In genomic region chr6:127324984-127325383, GRCm38 (mm10) we compare ENCODE assay signal across 9 mouse cellular contexts.
DNase-seq lines count a peak whose midpoint lies in the region; ATAC-seq and TF ChIP-seq lines count a peak whose summit lies in the region.
"Had no signal": no experiment of that assay in that cellular context is flagged by ENCODE, and none has a peak within 500 bp of the region (broad histone marks: within the 10 kb centered on the region; RNA-seq: fewer than 3 reads in every experiment).

No protein-coding gene starts in this region.

- H3K4me2 ChIP-seq in heart, postnatal 0 days (ENCODE audit: low read depth, low read length), result no peak overlapping the region
- H3K4me2 ChIP-seq in midbrain, embryonic 14.5 days (ENCODE audit: low read length), result no peak overlapping the region
- H3K4me2 ChIP-seq: limb, embryonic 12.5 days had no signal

- intact Hi-C loops in left cerebral cortex, postnatal 10 days (cut with DNase I), result loop anchor here (1.0 to 10.0 kb wide), 2 partner anchors 121 to 170 kb away; partner anchors contain the start of genes Ccnd2 and Parp11

- WGBS in heart, postnatal 0 days, result 26% methylated on average over 5 of the region's 5 CpGs
- WGBS in midbrain, embryonic 14.5 days, result 46% methylated on average over 5 of the region's 5 CpGs

- no peaks in the 10 kb centered on the region for H3K27me3 ChIP-seq in heart, postnatal 0 days (ENCODE audit: control insufficient read depth, insufficient read depth, low read length)
- H3K27me3 ChIP-seq in midbrain, embryonic 14.5 days (ENCODE audit: control insufficient read depth, insufficient read depth, low read length), result no peaks in the 10 kb centered on the region
- H3K27me3 ChIP-seq: limb, embryonic 12.5 days had no signal

- DNase-seq in adrenal gland, adult 18-20 months (ENCODE audit: low spot score in 2 of 2), result peak; percentile 57 to 59
- no peak for DNase-seq in adrenal gland, adult 8-10 months
- peak; percentile 69 for DNase-seq in urinary bladder, postnatal 14 days (ENCODE audit: low spot score)
- no peak for DNase-seq in urinary bladder, postnatal 4 days (ENCODE audit: low spot score in 2 of 2)
- no peak for DNase-seq in heart, postnatal 0 days (ENCODE audit: low spot score)
- peak; percentile 44 to 50 for DNase-seq in left cerebral cortex, postnatal 10 days (ENCODE audit: extremely low spot score in 1 of 2, low spot score in 2 of 2)
- peak; percentile 89 for DNase-seq in midbrain, embryonic 14.5 days

- H3K36me3 ChIP-seq in heart, postnatal 0 days (replicated peaks; ENCODE audit: control insufficient read depth, insufficient read depth, low read length), result no peaks in the 10 kb centered on the region
- H3K36me3 ChIP-seq in midbrain, embryonic 14.5 days (ENCODE audit: control insufficient read depth, insufficient read depth, low read length), result no peaks in the 10 kb centered on the region
- H3K36me3 ChIP-seq: limb, embryonic 12.5 days had no signal

- H3K27ac ChIP-seq in heart, postnatal 0 days (ENCODE audit: low read depth), result no peak overlapping the region
- no peak overlapping the region for H3K27ac ChIP-seq in midbrain, embryonic 14.5 days (replicated peaks; ENCODE audit: low read depth, low read length)
- H3K27ac ChIP-seq: limb, embryonic 12.5 days had no signal

- H3K4me1 ChIP-seq in heart, postnatal 0 days (ENCODE audit: control insufficient read depth, insufficient read depth), result peaks cover 10% of the 10 kb centered on the region
- H3K4me1 ChIP-seq in midbrain, embryonic 14.5 days (ENCODE audit: control insufficient read depth, insufficient read depth, low read length), result peaks cover 13% of the 10 kb centered on the region

- TF ChIP-seq CTCF in heart, postnatal 0 days (IDR thresholded peaks at IDR 0.05; ENCODE audit: low read depth), result peak; percentile 73

- H3K9me3 ChIP-seq in heart, postnatal 0 days (replicated peaks; ENCODE audit: control insufficient read depth, low read length), result no peaks in the 10 kb centered on the region
- H3K9me3 ChIP-seq in midbrain, embryonic 14.5 days (ENCODE audit: control insufficient read depth, low read length), result no peaks in the 10 kb centered on the region
- H3K9me3 ChIP-seq: limb, embryonic 12.5 days had no signal

- no peak overlapping the region for H3K4me3 ChIP-seq in heart, postnatal 0 days (ENCODE audit: low read depth, low read length)
- no peak overlapping the region for H3K4me3 ChIP-seq in midbrain, embryonic 14.5 days (replicated peaks; ENCODE audit: low read depth, low read length)
- H3K4me3 ChIP-seq: limb, embryonic 12.5 days had no signal

- no peak overlapping the region for H3K9ac ChIP-seq in heart, postnatal 0 days (replicated peaks; ENCODE audit: low read depth, low read length)
- no peak overlapping the region for H3K9ac ChIP-seq in midbrain, embryonic 14.5 days (replicated peaks; ENCODE audit: low read length)
- H3K9ac ChIP-seq: limb, embryonic 12.5 days had no signal

- no peak for TF ChIP-seq EP300 in heart, postnatal 0 days (IDR thresholded peaks at IDR 0.05; ENCODE audit: low read depth)

- 0 out of 2 replicates have a peak, but pooled peaks have one; percentile 32 for ATAC-seq in heart, postnatal 0 days (ENCODE audit: insufficient read depth, low read depth)
- ATAC-seq in midbrain, embryonic 14.5 days (ENCODE audit: low FRiP score, low TSS enrichment), result no peak
- no peak for ATAC-seq in megakaryocyte, adult 5-6 weeks (ENCODE audit: poor library complexity, severe bottlenecking)

Comparison
In these comparisons a context has a peak if more than half of its experiments do, and no peak if none do; other contexts are left out.
1. DNase-seq: peak in adrenal gland, adult 18-20 months (2 of 2), urinary bladder, postnatal 14 days (single experiment), left cerebral cortex, postnatal 10 days (2 of 2) and midbrain, embryonic 14.5 days (single experiment); none in adrenal gland, adult 8-10 months (single experiment), urinary bladder, postnatal 4 days (0 of 2) and heart, postnatal 0 days (single experiment).